Mouse (Mus musculus) adrenal gland, adult 18-20 months (tissue): ENCODE measurements around the gene Syce3. TPM values are rescaled to one million over a fixed set of nuclear protein-coding genes. Genes with fewer than 3 reads are reported as not detected.

Source experiments
- DNase-seq, 2 experiments: peaks; one replicate each; pipeline ENCODE4 v3.0.0; 2021 to 2022; ENCODE audit warnings: low spot score in 2 of 2
- total RNA-seq, 2 experiments: library from RNA; stranded (reverse); gene quantifications; 1 replicate in 1 of 2; 2 replicates in 1 of 2; pipeline ENCODE4 v1.2.3; 2021

Gene Syce3
- total RNA-seq, 2 experiments from 2014 or later, result not detected

DNA sequence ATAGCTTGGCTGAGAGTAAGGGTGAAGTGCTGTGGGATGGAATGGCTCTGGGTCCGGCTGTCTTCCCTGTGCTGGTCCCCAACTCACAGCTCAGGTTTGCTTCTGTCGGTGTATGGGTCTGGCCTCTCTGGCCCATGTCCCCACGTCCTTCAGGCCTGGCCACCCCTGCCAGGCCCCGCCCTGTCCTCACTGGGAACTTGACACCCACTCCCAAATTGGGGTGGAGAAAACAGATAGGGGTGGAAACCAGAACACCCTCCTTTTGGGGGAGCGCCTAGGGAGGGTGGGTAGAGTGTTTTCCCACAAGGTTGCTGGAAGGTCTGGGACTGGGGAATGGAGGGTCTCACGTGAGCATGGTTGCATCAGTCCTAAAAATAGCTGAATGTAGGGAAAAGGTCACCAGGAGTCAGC is 15.4 kb upstream of the Syce3 start, which contains the start of gene Cpt1b:
Gene Cpt1b (minus strand): TSS at position 153 of the 411 bp plus-strand sequence.
- no peak for DNase-seq

DNA sequence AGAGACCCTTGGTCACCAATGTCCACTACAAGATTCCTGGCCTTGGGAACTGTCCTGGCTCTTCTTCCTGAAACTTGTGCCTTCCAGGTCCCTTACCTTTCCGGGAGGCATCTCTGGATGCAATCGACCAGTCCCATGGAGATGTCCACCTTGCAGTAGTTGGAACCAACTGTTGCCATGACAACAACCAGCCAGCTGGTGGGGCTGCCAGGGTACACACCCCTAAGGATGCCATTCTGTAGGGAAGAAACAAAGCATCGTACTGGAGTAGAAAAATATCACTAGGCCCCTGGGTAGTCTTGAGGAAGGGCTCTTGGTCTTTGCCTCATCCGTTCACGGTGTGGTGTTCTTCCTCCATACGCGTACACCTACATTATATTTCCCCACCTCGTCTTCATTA is 14.3 kb upstream of the Syce3 start:
- no peak for DNase-seq

DNA sequence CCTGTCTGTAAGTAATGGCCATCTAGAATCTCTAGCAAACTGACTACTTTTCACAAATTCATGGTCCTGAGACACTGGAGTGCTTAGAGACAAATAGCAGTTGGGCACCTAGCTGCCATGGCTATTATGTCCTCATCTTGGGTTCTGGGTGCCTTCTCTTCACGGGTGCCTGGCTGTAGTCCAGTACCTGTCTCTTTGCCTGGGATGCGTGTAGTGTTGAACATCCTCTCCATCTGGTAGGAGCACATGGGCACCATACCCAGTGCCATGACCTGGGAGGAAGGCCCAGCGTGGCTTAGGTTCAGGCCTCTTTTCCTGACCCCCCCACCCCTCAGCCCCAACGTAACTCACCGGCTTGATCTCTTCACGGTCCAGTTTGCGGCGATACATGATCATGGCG is 11.6 kb upstream of the Syce3 start:
- no peak for DNase-seq

DNA sequence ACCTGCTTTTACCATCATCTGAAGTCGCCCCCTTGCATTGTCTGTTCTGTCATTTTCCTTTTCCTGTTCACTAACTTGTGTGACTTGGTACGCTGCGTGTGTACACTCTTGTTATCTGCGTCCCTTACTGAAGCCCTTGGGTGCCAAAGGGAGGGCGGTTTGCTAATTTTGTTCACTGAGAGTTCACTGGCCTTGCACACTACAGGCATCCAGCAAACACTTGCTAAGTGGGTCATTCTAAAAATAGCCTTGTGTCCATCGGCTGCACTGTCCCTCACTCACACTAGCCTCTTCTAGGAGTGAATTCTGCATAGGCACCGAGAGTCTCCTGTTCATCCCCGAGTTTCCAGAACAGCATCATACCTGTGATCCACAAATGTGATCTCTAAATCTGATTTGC is 5.0 kb upstream of the Syce3 start:
- DNase-seq, result no peak

DNA sequence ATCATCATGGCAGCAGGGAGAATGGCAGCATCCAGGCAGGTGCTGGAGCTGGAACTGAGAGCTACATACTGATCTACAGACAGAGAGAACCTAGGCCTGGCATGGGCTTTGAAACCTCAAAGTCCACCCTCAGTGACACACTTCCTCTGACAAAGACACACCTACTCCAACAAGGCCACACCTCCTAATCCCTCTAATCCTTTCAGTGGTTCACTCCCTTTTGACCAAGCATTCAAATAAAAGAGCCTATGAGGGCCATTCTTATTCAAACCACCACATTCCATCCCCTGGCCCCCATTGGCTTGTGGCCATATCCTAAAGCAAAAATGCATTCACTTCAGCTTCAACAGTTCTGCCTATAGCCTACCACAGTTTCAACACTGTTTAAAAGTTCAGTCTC is 3.6 kb downstream of the Syce3 start:
- DNase-seq, result no peak

DNA sequence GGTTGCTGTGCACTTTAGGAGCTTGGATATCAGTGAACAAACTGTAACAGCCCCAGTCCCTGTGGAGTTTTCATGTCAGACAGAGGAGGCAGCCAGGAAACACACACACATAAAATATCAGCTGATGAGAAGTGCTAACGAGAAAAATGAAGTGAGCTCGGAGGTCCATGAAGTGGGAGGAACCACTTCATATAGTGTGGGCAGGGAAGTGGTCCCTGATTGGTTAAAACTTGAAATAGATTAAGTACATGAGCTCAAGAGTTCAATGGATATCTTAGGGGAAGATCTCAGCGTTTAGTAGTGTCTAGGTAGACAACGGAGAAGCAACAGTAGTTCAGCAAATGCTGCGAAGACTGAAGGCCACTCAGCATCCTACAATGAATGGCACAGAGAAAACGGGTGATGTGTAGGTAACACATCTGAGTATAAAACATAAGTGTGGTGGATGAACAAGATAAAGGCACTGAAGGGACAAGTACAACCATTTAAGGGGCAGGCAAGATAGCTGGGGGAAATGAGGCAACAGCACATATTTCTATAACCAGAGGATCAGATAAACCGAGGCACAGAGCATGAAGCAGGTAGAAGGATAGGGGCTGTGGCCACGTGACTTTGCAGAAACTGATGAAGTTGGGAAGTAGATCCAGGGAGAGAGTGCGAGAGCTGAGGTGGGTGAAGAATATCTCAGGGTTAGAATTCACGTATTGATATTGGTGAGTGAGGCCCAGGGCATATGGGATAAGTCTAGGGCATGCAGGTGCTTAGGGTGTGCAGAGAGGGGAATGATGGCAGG is 5.3 kb downstream of the Syce3 start:
- no peak for DNase-seq

DNA sequence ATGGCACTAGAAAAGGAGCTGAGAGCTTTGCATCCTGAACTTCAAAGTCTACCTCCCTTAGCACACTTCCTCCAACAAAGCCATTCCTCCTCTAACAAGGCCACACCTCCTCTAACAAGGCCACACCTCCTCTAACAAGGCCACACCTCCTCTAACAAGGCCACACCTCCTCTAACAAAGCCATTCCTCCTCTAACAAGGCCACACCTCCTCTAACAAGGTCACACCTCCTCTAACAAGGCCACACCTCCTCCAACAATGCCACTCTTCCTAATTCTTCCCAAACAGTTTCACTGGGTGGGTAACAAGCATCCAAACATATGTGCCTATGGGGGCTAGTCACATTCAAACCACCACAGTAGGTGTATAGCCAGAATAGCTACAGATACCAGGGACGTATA is 7.8 kb downstream of the Syce3 start:
- DNase-seq, result no peak

DNA sequence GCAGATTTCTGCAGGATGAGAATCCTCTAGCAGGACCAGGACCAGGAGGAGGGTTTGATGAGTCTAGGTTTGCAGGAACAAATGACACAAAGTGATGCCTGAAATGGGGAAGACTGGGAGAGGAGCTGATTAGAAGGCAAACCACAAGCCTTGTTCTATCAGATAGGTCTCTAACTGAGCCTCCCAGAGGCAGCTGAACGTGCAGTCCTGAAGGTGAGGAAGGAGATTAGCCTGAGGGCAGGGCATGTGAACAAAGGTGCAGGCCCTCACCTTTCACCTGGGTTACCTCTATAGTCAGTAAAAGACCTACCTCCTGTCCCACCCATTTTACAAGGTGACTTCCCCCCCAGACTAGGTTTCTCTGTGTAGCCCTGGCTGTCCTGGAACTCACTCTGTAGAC is 10.6 kb downstream of the Syce3 start:
- DNase-seq, result peak in 1 of 2 experiments; percentile 4

DNA sequence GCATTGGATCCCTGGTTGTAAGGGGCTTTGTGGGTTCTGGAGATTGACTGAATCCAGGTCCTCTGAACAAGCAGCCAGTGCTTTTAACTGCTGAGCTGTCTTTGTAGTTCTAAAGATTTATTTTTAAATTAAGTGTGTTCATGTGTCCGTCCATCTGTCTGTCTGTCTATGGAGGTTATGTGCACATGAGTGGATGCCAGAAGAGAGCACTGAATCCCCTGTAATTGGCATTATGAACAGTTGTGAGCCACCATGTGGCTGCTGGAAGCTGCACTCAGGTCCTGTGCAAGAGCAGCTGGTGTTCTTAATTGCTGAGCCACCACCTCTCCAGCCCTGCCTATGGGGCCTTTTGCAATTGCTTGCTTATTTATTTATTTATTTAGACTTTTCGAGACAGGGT is 12.2 kb downstream of the Syce3 start:
- DNase-seq, result no peak

DNA sequence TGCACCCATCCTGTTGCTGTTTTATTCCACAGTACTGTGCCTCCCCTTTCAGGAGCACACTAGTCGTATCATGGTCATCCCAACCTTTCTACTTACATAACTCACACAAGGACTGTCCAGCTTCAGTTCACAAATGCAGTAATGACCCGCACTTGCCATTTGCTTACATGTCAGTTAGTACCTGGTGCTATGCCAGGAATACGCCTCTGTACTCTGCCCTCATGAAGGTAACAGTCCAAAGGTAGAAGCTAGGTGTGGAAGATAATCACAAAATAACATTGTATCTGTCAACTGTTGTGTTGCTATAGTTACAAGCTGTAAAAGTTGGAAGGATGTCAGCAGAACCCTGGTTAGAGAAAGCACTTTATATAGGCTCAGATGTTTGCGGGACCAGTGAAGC is 13.4 kb downstream of the Syce3 start:
- DNase-seq, result no peak

DNA sequence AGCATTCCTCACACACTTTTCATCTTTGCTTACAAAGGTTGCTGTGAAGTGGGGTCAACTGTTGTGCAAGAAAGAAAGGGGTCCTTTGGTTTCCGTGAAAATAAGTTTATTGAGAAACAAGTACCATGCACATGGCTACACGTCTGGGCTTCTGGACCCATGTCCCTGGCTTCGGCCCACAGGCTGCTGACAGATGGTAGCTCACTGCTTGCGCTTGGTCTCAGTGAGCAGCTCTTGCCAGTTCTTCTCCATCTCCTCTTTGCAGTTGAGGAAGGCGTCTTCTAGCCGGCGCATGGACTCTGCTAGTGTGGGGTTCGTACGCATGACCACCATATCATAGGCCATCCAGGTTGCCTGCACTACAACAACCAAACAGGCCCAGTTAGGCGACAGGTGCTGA is 20.2 kb downstream of the Syce3 start:
- DNase-seq, result no peak

DNA sequence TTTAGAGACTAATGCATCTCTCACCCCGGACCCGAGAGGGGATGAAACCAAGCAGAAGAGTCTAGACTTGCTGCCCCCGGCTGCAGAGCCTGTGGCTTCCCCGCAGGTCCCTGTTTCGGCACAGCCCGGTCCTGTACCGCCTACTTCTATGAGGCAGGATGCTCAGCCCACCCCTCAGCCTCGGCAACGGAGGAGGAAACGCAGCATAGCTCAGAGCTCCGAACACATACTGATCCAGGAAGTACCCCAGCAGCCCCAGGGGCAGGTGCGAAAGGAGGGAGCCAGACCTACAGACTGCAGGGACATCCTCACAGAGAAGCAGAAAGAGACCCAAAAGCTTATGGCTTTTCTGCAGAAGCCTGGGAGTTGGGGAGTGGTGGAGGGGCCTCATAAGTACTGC is 23.2 kb downstream of the Syce3 start:
- peak in 1 of 2 experiments; percentile 7 for DNase-seq

DNA sequence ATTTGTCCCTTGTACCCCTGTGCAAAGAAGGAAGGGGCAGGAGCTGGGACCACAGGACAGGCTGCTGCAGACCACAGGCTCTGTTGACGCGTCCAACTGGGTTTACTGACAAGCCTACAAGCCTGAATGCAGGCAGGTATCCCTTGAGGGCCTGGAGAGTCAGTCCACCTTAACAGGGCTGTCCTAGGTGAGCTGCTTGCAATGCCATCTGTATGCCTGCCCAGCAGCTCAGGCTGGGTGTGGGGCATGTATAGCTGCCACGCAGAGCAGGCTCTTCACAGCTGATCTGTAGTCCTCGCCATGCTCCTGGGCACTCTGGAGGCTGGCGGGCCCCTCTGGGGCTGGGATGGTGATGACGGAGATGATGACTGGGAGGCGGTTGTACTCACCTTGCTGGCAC is 25.7 kb downstream of the Syce3 start, which contains the start of gene Klhdc7b:
Gene Klhdc7b (plus strand): TSS at position 301 of the 400 bp plus-strand sequence.
- DNase-seq, result no peak

DNA sequence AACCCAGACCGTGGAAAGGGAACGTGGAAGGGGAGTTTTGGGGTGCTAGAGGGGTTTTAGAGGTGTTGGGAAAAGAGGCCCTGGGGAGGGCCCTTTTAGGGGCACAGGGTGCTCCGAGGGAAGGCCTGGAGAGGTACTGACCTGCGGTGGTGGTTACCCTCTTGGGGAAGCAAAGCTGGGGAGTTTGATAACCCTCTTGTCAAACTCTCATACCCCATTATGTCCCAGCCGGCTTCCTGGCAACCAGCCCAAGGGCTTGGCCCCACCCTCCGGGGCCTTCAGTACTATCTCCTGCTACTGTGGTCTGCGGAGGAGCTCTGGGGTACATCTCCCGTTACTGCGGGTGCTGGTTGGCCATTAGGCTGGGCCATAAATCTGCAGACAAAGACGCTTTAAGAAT is 30.9 kb downstream of the Syce3 start:
- DNase-seq, result no peak

DNA sequence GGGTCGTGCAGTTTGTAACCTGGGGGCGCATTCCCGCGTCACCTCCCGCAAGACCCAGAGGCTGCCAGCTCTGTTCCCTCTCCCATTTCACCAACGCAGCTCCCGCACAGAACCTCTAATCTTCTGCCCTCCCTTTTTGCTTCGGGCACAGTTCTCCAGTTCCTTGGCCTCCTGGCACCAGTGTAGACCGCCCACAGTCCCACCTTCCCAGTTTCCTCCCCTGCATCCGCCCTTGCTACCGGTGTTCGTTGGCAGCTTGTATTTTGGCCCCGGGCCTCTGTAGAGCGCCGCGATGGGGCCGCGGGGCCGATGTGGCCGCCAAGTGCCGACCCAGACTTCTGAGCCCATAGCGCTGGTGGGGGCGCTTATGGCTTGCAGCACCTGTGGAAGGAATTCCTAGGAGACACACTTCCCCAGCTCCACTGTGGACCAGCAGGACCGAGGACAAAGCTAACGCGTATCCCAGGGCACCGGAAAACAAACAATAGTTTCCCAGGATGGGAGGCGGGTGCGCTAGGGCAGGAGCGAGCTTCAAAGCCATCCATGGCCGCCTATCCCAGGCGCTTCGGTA is 31.4 kb downstream of the Syce3 start, which contains the start of gene Odf3b:
Gene Odf3b (minus strand): TSS at position 452 of the 571 bp plus-strand sequence.
- no peak for DNase-seq

DNA sequence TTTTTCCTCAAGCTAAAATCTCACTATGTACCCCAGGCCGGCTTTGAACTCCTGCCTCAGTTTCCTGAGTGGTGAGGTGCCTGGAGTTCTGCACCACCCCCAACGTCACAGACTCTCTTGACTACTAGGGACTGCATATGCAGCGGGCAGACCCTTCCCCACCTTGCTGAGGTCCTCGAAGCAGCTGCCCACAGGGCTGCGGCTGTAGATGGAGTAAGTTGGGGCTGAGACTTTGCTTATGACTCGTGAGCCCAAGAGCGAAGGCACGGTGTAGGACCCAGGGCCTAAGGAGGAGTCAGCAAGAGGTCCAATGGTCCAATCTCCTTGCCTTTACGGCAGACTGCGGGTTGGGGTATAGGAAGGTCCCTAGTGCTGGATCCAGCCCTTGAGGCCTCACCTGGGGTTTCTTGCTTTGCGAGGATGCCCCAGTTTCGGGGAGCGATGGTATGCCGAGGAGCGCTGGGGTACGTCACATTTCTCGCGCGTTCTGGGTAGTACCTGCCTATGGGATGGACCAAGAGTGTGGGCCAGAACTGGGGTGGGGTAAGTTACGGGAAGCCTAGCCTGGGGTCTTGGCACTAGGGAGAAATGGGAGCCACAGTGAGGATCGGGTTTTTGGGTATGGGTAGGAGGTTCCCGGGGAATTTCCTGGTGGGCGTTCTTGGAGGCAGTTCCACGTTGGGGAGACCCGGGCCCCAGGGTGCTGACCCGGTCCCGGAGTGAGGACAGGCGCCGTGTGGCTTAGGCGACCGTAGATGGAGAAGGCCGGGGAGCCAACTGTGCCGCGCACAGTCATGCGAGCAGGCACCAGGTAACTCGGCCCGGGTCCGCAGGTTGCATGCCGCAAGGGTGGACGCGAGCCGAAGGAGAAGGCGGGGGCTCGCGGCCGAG is 32.1 kb downstream of the Syce3 start:
- no peak for DNase-seq

DNA sequence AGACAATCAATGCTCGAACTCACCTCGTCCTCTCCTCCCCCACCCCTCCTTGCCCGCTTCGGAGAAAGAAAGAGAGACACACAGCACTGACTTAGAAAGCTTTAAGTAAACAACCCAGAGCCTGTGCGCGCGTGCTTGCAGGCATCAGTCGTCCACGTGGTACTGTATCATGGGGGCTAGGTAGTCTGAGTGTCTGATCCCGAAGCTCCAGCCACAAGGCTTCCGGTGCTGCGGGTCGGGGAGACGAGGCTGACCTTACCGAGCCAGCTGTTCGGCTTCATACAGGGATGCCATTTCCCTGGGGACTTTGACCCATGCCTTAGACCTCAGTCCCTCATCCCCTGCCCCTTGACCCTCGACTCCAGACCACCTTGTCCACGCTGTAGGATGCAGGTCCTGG is 32.9 kb downstream of the Syce3 start:
- no peak for DNase-seq

DNA sequence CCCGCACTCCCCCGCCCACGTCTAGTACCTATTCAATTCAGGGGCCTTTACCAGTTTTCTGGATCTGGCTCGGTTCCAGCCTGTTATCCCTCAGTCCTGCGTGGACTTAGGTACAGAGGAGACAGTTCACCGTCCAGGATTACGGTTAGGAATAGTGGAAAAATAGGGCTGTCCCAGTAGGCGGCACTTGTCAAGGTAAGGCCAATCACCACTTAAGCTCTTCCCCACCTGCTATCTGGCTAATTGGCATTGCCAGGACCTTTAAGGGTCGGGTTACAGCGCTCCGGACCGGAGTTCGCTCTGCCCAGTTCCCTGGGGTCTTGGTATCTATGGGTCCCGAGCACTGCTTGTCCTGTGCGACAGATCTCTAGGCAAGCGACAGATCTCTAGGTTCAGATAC is 33.3 kb downstream of the Syce3 start, which contains the start of gene Tymp:
Gene Tymp (minus strand): TSS at position 83 of the 400 bp plus-strand sequence.
- DNase-seq, result no peak

DNA sequence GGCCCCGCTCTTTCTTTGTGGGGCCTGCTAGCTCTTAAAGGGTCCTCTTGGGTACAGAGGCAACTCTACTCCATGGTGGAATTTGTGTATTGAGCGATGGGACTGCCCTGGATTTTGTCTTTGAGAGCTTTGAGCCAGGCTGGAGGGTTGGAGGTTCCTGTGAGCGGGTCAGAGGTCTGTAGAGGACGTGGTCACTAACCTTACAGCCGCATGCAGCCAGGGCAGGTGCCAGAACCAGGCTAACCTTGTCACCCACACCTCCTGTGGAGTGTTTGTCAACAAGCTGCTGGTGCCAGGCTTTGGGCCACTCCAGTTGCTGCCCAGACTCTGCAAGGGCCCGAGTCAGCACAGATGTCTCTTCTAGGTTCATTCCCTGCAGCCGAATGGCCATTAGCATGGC is 34.3 kb downstream of the Syce3 start:
- no peak for DNase-seq

DNA sequence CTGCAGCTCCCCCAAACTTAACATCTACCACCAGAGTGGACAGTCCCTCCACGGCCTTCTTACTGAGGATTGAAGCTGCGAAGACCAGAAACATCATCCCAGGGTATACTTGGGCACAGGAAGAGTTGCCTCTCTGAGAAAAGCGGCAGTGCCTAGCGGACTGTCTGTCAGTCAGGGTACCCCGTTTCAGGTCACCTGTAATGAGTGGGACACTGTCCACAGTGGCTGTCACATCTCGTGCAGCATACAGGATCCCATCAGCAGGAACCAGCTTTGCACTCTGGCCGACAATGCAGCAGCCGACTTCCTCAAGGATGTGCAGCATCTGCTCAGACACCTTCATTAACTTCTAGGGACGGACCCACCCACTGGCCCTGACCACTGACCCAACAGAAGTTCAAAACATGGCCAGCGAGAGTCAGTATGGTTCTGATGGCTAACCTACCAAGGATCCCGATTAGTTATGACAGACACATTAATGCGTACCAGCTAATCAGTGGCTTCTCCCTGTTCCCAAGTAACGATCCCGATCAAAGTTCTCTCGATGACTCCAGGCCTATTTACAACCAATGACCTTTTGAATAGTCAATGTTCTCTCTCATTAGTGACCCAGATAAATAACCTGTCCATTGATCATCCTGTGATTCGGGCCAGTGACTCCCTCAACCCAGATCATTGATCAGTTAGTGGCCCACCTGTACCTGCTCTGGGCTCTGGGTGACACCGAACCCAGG is 35.3 kb downstream of the Syce3 start:
- no peak for DNase-seq

DNA sequence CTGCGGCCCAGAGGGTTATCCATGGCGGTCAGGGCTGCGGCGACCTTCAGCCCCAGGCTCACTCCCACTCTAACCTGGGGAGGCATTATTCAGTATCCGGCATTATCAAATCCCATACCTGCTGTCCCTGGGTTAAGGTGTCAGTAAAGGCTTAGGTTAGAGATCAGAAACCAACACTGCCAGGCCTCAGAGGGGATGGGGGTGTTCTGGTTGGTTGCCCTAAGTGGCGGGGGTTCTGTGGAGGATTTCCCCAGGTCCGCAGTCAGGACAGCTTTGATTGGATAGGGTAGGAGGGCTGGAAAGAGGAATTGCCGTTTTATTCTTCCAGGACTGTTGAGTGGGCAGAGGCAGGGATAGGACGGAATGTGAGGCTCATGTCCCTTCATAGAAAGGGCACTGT is 36.0 kb downstream of the Syce3 start:
- DNase-seq, result no peak
